Mouse (Mus musculus): ENCODE measurements around the gene Gpatch3.
A peak's percentile ranks its signal among the peaks of the same experiment; 100 is the strongest.

The Gpatch3 gene

DNA sequence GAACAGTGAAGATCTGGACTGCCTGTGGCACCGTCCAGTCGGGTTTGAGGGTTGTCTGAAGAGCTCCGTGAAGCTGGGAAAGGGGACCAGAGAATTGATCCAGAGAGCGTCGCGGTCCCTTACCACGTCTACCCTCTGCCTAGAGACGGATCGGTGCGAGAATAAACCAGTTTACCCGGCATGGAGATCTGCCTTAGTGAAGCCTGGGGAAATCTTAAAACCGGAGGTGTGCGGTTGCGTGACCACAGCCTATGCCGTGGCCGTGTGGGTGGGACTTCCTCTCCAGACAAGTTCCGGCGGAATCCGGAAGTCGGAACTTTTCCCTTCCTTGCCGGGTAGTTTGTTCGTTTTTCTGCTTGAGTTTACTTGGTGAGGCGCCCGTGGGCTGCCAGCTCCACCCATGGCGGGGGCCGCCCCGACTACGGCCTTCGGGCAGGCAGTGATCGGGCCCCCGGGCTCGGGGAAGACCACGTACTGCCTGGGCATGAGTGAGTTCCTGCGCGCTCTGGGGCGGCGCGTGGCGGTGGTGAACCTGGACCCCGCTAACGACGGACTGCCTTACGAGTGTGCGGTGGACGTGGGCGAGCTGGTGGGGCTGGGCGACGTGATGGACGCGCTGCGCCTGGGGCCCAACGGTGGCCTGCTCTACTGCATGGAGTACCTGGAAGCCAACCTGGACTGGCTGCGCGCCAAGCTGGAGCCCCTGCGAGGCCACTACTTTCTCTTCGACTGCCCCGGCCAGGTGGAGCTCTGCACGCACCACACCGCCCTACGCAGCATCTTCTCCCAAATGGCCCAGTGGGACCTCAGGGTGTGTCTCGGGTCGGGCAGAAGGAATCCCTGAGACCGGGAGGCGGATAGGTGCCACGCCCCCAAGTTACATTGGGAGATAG, 9.8 kb downstream of the Gpatch3 start, which contains the start of gene Gpn2:
Gene Gpn2 (plus strand): TSS at position 304 of the 893 bp plus-strand sequence.
- DNase-seq (ENCODE audit: low read depth, low spot score): peak; percentile 92

GRCm38 (mm10) chr4:133592570-133592969, 18.0 kb downstream of the Gpatch3 start:
- peak; percentile 74 for DNase-seq (ENCODE audit: low read depth, low spot score)

DNA sequence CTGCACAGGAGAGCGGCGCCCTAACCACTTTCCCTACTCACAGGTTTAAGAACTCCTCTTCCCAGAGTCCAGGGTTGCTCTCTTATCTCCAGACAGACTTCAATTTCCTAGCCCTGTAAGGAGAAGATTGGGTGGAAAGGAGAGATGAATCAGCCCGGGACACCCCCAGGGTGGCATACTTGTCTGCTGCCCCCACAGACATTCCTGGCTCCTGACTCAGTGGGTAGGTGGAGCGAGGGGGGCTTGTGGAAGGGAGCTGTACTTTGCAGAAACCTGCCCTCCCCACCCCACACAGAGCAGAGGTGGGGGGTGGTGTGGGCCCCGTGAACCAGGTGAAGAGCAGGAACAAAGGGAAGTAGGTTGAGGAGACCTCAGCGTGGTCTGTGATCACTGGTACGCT, 21.0 kb downstream of the Gpatch3 start:
- DNase-seq (ENCODE audit: low read depth, low spot score): no peak

DNA sequence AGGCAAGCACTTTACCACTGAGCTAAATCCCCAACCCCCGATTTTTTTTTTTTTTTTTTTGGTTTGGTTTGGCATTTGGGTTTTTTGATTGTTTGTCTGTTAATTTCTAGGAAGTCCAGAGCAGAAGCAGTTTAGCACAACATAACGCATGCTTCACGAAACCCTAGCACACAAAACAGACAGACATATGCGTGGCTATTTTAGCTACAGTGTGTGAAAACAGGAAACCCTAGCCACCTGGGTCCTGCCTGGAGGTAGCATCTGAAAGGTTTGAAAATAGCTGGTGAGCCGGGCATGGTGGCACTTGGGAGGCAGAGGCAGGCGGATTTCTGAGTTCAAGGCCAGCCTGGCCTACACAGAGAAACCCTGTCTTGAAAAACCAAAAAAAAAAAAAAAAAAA, 21.5 kb downstream of the Gpatch3 start:
- DNase-seq (ENCODE audit: low read depth, low spot score): no peak

DNA sequence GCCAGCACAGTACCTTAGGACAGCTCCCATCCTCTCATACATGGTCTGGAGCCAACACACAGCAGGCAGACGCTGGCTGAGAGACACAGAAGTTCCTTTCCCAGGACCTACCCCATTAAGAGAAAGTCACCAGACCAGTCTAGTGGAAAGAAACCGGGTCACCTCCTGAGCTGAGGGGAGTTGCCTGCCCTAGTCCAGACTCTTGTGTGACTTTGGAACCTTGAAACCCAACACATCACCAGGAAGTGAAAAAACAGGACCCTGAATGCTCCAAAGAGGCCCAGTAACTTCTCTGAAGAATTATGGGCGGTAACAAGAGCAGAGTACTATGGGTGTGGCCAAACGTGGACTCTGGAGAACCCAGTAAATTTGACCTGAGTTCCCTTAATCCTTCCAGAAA, 24.1 kb downstream of the Gpatch3 start:
- DNase-seq (ENCODE audit: low read depth, low spot score): no peak

GRCm38 (mm10) chr4:133599116-133599515, 24.6 kb downstream of the Gpatch3 start:
- no peak for DNase-seq (ENCODE audit: low read depth, low spot score)

GRCm38 (mm10) chr4:133599571-133600073, 25.1 kb downstream of the Gpatch3 start:
- DNase-seq (ENCODE audit: low read depth, low spot score): peak; percentile 88

DNA sequence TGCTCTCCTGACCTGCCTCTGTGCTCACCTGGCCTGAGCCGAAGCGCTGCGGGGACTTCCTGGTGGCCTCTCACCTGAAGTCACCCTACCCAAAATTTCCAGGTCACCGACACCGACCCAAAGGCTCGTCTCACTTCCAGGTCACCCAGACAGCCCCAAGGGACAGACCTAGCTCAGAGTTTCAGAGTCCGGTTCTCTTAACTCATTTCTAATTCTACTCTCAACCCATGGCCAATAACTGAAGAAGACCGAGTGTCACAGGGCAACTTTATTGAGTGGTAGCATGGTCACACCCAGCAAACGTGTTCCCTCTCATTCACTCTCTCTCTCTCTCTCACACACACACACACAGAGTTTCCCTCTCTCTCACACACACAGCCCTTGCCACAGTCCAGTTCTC, 25.8 kb downstream of the Gpatch3 start:
- no peak for DNase-seq (ENCODE audit: low read depth, low spot score)

GRCm38 (mm10) chr4:133601721-133602218, 27.2 kb downstream of the Gpatch3 start, which contains the start of gene Sfn:
Sfn (minus strand) TSS chr4:133602168.
- DNase-seq (ENCODE audit: low read depth, low spot score): peak; percentile 82

DNA sequence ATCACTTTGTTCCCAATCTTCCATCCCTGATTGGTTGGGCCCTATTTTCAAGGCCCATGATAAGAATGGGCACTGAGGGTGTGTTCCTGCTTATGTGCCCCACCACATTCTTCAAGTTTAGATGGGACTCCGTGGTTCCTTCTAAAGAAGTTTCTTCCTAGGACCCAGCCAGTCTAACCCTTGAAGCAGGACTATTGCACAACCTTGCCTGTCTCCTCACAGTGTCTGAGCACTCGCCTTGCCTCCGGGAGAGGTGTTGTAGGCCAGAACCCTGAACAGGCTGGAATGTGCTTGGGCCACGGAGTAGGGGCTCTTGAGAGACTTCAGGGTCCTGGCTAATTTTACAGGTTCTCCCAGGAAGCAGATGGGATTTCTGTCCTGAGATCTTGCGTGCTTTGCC, 28.5 kb downstream of the Gpatch3 start:
- DNase-seq (ENCODE audit: low read depth, low spot score): no peak

DNA sequence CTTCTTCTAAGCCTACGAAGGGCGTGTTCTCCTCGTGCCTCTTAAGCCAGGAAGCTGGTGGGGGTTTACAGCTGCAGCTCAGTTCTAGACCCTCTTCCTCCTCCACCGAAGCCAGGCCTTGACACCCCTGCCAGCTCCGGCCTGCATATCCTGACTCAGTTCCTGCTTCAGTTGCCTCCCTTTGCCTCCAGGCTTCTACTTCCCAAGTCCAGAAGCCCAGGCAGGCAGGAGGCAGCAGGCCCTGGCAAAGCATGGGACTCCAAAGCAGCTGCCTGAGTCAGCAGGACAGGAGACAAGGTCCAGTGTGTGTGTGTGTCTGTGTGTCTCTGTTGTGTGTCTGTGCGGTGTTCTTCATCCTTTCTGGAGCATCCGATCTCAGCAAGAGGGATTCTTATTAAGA, 29.6 kb downstream of the Gpatch3 start:
- DNase-seq (ENCODE audit: low read depth, low spot score): no peak

DNA sequence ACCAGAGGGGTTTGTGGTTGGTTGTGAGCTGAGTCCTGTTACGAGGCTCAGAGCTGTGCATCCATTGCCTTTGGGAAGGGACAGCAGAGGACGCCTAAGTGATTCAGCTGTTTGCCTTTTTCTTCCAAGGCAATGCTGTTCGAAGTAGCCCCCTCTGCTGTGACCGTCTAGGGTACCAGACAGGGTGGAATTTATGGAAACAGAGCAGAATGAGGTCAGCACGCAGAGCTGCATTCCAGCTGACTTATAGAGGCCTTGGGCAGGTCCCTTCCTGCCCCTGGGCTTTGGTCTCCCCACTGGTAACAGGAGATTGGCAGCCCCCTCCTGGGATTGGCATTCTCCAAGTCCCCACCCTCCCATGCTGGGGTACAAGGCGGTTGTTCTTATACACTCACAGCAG, 30.3 kb downstream of the Gpatch3 start:
- DNase-seq (ENCODE audit: low read depth, low spot score): no peak

DNA sequence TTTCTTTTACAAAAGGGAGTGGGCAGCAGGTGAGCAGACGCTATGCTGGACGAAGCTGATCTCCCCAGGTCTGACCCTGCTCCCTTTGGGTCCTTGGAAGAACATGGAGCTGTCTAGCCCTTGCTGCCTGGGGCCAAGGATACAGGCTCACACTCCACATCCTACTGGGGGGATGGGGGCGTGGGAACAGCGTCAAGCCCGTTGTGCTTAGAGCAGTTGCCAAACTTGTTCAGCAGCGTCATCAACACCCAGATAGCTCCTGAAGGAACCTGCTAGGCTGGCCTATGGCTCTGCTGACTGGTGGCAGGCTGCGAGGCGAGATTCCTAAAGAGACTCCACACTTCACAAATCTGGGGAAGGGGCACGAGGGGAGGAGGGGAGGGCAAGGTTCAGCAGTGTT, 30.8 kb downstream of the Gpatch3 start:
- no peak for DNase-seq (ENCODE audit: low read depth, low spot score)

DNA sequence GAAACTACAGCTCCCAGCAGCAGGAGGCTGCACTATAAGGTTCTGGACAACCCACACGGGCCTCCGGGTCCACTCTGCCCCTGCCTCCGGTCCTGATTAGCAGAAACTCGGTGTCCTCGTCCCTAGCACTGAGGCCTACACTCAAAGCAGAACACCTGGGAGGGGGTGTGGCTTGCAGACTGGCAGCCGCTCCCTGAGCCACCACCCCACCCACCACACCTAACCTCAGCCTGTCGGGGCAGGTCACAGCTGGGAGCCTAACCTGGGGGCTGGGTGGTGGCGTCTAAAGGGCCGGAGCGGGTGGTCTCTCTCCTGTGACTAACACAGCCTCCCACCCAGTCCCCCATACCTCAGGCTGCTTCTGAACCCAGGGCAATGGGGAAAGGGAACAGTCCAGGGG, 32.7 kb downstream of the Gpatch3 start:
- DNase-seq (ENCODE audit: low read depth, low spot score): no peak

- DNase-seq (ENCODE audit: low read depth, low spot score): peak; percentile 77
Measured at GRCm38 (mm10) chr4:133609719-133610118, 35.2 kb downstream of the Gpatch3 start.

GRCm38 (mm10) chr4:133611815-133612214, 37.3 kb downstream of the Gpatch3 start:
- no peak for DNase-seq (ENCODE audit: low read depth, low spot score)

DNA sequence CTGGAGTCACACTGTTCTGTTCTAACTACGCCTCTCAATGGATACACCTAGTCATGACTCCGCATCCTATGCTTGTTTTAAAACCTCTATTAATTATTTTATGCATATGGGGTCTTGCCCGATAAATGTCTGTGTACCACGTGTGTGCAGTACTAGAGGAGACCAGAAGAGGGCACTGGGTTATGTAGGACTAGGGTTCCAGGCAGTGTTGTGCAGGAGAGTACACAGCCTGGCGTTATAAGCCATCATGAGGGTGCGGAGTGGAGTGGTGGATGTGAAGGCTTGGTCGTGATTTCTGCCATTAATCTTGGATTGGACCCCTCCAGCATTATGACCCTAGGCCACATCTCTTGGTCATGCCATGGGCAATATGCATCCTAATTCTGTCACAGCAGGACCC, 37.9 kb downstream of the Gpatch3 start:
- no peak for DNase-seq (ENCODE audit: low read depth, low spot score)

DNA sequence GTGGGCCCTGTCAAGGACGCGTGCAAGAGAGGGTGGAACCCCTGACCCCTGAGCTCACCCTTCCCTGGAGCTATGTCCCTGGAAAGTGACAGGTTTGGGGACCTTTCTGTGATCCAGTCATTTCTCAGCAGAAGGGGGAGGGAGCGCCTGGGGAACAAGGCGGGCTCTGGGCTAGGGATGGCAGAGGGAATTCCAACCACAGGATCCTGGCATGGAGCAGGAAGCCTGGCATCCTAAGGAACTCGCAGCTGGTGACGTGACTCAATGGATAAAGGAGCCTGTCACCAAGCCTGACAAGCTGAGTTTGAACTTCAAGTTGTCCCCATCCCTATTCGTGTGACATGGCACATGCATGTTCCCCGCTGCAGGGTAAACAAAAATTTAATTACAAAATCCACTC, 38.5 kb downstream of the Gpatch3 start:
- no peak for DNase-seq (ENCODE audit: low read depth, low spot score)

- no peak for DNase-seq (ENCODE audit: low read depth, low spot score)
Measured at GRCm38 (mm10) chr4:133613867-133614266, 39.3 kb downstream of the Gpatch3 start.

DNA sequence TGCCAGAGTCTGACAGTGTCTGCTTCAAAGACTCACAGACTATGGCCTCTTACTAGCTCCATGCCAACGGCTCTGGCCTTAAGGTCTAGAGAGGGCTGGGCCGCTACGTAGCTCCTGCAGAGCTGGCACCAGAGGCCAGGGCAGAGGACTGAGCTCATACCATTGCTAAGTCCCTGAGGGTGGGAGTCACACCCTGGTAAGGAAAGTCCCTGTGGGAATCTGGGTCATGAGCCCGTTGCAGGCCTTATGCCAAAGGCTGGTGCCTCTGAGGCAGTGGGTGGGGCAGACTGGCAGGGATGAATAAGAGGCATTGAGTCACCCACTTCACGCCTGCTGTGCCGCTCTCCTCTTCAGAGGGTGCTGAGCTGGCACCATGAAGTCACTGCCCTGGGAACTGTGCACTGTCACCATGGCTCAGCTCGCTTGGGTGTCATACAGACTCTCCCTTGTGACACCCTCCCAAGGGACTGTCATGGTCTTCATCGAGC, 39.8 kb downstream of the Gpatch3 start:
- DNase-seq (ENCODE audit: low read depth, low spot score): no peak

GRCm38 (mm10) chr4:133615416-133615815, 40.9 kb downstream of the Gpatch3 start:
- DNase-seq (ENCODE audit: low read depth, low spot score): no peak

GRCm38 (mm10) chr4:133617936-133618335, 43.4 kb downstream of the Gpatch3 start:
- no peak for DNase-seq (ENCODE audit: low read depth, low spot score)

Measured in CD4-positive helper T cell, adult 2 months (primary cell).